Mouse (Mus musculus): ENCODE data around the gene Mvk.

DNA sequence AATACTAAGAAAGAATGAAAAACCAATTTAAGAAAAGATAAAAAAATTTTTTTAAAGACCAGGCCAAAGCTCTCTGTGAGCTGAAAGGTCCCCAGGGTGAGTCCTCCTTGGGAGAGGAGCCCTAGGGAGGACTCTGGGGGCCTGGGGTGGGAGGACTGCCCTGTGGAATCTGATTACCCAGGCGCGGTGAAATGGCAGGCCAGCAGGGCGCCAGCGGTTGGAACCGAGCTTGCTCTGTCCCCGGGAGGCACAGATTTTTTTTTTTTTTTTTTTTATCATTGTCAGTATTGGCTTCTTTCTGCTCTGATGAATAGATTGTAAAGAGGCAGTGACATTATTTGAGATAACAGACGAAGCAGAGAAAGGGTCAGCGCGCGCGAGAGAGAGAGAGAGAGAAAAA is 22.9 kb downstream of the Mvk start:
- TF ChIP-seq POLR2A (IDR thresholded peaks at IDR 0.05; ENCODE audit: control insufficient read depth, low read depth, low read length) = no peak
- no peak for TF ChIP-seq CTCF (IDR thresholded peaks at IDR 0.05; ENCODE audit: control insufficient read depth, insufficient read depth, insufficient replicate concordance, low read depth, low read length)
